Mouse (Mus musculus) layer of hippocampus, adult 8-10 months (tissue): ENCODE measurements at regions not wholly inside any gene's neighbourhood (a gene's known extent, or its start where the extent isn't known, plus 50 kb on each side); places are given as distances from the start of the nearest gene placed in this dataset.

ENCODE experiments used
- DNase-seq, 2 experiments: peaks; one replicate each; pipeline ENCODE4 v3.0.0; 2022; ENCODE audit warnings: low spot score in 2 of 2

DNA sequence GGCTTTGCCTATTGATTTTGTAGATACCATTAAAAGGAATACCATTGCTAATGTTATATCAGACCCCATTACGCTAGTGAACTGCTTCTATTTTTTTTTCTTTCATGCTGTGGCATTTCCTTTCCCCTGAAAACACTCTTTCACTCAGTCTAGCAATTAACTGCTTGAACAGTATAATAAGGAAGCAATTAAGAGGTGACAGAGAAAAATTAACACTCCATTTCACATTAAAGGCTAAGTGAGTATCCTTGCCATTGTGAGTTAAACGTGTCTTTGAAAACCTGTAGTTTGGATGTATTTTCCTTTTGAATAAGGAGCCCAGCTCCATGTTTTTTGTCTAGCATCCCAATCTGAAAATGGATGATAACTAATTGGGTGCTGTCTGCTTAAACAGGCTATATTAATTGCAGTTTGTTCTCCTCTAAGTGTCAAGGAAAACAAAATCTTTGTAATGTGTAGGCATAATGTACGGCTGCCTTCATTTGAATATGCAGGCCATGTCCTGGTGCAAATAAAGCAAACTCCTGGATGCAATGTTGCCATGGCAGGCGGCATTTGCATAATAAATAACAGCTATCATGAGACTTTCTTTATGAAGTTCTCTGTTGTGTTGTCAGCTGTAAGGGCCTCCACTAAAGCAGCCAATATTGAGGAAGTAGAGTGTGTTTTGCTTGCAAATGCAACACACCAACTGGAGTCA lies 423.3 kb downstream of the Zic3 start:
- DNase-seq, result no peak

DNA sequence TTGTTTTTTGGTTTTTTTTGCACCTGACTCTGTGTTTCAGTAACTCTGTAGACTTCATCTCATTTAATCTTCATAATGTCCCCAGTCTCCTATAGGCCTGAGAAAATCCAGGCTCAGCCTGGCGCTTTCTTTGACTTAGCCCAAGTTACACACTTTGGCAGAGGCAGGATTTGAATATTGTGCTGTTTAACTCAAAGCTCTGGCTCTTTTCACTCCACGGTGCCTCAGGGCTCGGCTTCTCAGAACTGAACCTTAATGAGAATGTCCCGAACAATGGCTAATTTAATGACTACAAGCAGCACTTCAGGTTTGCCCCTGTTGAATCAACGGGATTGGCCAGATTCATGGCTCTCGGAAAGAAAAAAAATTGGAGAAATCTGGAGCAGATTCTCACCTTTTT lies 425.1 kb downstream of the Zic3 start:
- DNase-seq, result no peak

- DNase-seq, result no peak
These were observed 439.5 kb upstream of the 4930550L24Rik start for GRCm38 (mm10) chrX:58469683-58470082.

DNA sequence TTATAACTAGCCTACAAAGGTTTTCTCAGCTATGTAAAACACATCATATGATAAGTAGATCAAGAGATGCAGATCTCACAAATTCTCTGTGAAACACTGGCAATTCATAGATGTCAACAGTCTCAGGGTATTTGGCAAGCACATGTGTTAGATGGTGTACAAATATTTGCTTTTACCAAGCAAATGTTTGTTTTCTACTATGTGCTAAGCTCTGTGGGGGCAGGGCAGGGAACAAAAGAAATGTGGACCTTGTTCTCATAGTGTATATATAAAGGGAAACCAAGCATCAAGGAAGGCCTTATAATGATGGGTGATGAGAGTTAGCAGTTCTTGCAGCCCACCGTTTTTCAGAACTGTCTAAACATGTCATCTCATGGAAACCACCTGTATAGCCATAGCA lies 438.2 kb upstream of the 4930550L24Rik start:
- DNase-seq, result no peak

- DNase-seq, result peak in 1 of 2 experiments; percentile 2
These were observed 418.3 kb upstream of the 4930550L24Rik start for GRCm38 (mm10) chrX:58490861-58491260.

DNA sequence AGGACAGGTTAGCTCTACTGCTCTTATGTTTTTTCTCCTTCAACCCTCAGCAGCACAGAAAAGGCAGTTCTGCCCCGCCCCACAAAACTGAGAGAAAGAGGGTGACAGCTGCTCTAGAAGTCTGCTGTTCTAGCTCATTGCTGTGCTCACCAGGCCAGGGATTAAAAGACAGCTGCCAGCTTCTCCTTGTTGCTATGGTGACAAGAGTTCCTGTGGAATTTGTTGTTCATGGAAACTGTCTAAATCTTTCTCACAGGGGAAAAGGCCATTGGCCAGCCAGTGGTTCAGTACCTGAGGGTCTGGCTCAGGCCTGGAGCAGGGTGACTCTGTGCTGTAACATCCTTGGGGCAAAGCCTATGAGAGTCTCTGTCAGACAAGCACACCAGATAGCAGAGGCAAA lies 405.6 kb upstream of the 4930550L24Rik start:
- DNase-seq, result peak; percentile 43 to 44

- peak in 1 of 2 experiments; percentile 4 for DNase-seq
These were observed 394.2 kb upstream of the 4930550L24Rik start for GRCm38 (mm10) chrX:58514925-58515324.
